Mouse (Mus musculus) liver, adult 2 months (tissue): ENCODE data around the gene Gpr153. TPM values are rescaled to one million over a fixed set of nuclear protein-coding genes. Genes with fewer than 3 reads are reported as not detected.

Experiments
- DNase-seq: peaks from one replicate; pipeline ENCODE4 v3.0.0-alpha.2; 2011; ENCODE audit warnings: low read depth, low spot score; ENCODE audit errors: extremely low read depth
- H3K27ac ChIP-seq: fragments of 200-500 bp; replicated peaks from 2 replicates; pipeline ENCODE4 v1.5.1; 2012; ENCODE audit warnings: low read depth, mild to moderate bottlenecking, control low read depth, inconsistent platforms, low read length; ENCODE audit not compliant: insufficient read depth
- H3K27me3 ChIP-seq: fragments of 200-500 bp; 2 replicates; pipeline ENCODE4 v1.6.1; 2012; ENCODE audit warnings: mild to moderate bottlenecking, moderate library complexity, low read length, inconsistent platforms; ENCODE audit not compliant: control insufficient read depth, insufficient read depth
- H3K36me3 ChIP-seq: fragments of 200-500 bp; 2 replicates; pipeline ENCODE4 v1.6.1; 2012; ENCODE audit warnings: low read length, inconsistent platforms; ENCODE audit not compliant: control insufficient read depth, insufficient read depth
- H3K4me1 ChIP-seq: fragments of 200-500 bp; 2 replicates; pipeline ENCODE4 v1.6.1; 2011; ENCODE audit warnings: low read length; ENCODE audit not compliant: control insufficient read depth, insufficient read depth
- H3K4me3 ChIP-seq: fragments of 200-500 bp; 2 replicates; pipeline ENCODE4 v1.5.1; 2011; ENCODE audit warnings: low read depth, mild to moderate bottlenecking, control low read depth, low read length, moderate library complexity; ENCODE audit not compliant: insufficient read depth
- H3K79me2 ChIP-seq: fragments of 200-500 bp; 2 replicates; pipeline ENCODE4 v1.6.1; 2012; ENCODE audit warnings: inconsistent platforms, mild to moderate bottlenecking, low read length, moderate library complexity; ENCODE audit not compliant: control insufficient read depth, insufficient read depth
- H3K9ac ChIP-seq: fragments of 200-500 bp; 2 replicates; pipeline ENCODE4 v1.6.1; 2012; ENCODE audit warnings: low read depth, mild to moderate bottlenecking, control low read depth, inconsistent platforms, low read length
- CTCF ChIP-seq: fragments of 200-500 bp; IDR thresholded peaks from 2 replicates; pipeline ENCODE4 v1.5.1; 2011; ENCODE audit warnings: low read depth, low read length, control low read depth
- POLR2A ChIP-seq: fragments of 200-500 bp; IDR thresholded peaks from 2 replicates; pipeline ENCODE4 v1.6.1; 2011; ENCODE audit warnings: low read length, control low read depth; ENCODE audit not compliant: insufficient read depth; ENCODE audit errors: extremely low read depth
- WGBS: fragments of 180-500 bp; shearing (Covaris S2); methylation state at CpG from one replicate; pipeline ENCODE4 v1.1.7; 2018; 5-methylcytosine and 5-hydroxymethylcytosine counted together
- polyA plus RNA-seq: library from polyadenylated mRNA; depleted of rRNA; stranded (reverse); fragments of >200 nt; gene quantifications from 2 replicates; pipeline ENCODE4 v1.2.3, GENCODE M21; 2012
- total RNA-seq: library from RNA; depleted of rRNA; stranded (reverse); fragments of >200 nt; gene quantifications from 2 replicates; pipeline ENCODE4 v1.2.3, GENCODE M21; 2014

Gpr153 gene
- total and polyA plus RNA-seq, 2 experiments: 0.46 to 1.1 TPM

- TF ChIP-seq POLR2A: no peak
- TF ChIP-seq CTCF: no peak
- no peak overlapping the region for H3K4me3 ChIP-seq
- H3K4me1 ChIP-seq: peaks cover 7% of the 10 kb centered on the region
- H3K79me2 ChIP-seq: no peaks in the 10 kb centered on the region
- H3K36me3 ChIP-seq: no peaks in the 10 kb centered on the region
- H3K27ac ChIP-seq: no peak overlapping the region
- no peak overlapping the region for H3K9ac ChIP-seq
- no peak for DNase-seq
- H3K27me3 ChIP-seq: no peaks in the 10 kb centered on the region
- WGBS: 77% methylated on average over 10 of the region's 10 CpGs
Observed at GRCm38 (mm10) chr4:152266236-152266895, 7.7 kb upstream of the Gpr153 start.

- H3K27ac ChIP-seq: no peak overlapping the region
- DNase-seq: no peak
- WGBS: 80% methylated on average over 13 of the region's 13 CpGs
Observed at GRCm38 (mm10) chr4:152267748-152268369, 6.2 kb upstream of the Gpr153 start.

GRCm38 (mm10) chr4:152269967-152270366 is 4.1 kb upstream of the Gpr153 start:
- no peaks in the 10 kb centered on the region for H3K79me2 ChIP-seq
- TF ChIP-seq POLR2A: no peak
- TF ChIP-seq CTCF: no peak
- WGBS: 94% methylated on average over 13 of the region's 13 CpGs

More at GRCm38 (mm10) chr4:152267748-152268369, 6.2 kb upstream of the Gpr153 start:
- TF ChIP-seq POLR2A (no peak), CTCF (no peak)
- no peak overlapping the region for H3K9ac ChIP-seq
- no peak overlapping the region for H3K4me3 ChIP-seq
- peaks cover 7% of the 10 kb centered on the region for H3K4me1 ChIP-seq
- no peaks in the 10 kb centered on the region for H3K27me3 ChIP-seq
- H3K36me3 ChIP-seq: no peaks in the 10 kb centered on the region
- no peaks in the 10 kb centered on the region for H3K79me2 ChIP-seq

GRCm38 (mm10) chr4:152270599-152270998 is 3.4 kb upstream of the Gpr153 start:
- no peaks in the 10 kb centered on the region for H3K27me3 ChIP-seq
- WGBS: 92% methylated on average over 9 of the region's 9 CpGs
- H3K4me1 ChIP-seq: no peaks in the 10 kb centered on the region
- H3K79me2 ChIP-seq: no peaks in the 10 kb centered on the region
- no peak for DNase-seq
- TF ChIP-seq POLR2A: no peak
- no peak for TF ChIP-seq CTCF
- no peak overlapping the region for H3K9ac ChIP-seq
- no peak overlapping the region for H3K4me3 ChIP-seq
- H3K36me3 ChIP-seq: no peaks in the 10 kb centered on the region
- no peak overlapping the region for H3K27ac ChIP-seq

More at GRCm38 (mm10) chr4:152269967-152270366, 4.1 kb upstream of the Gpr153 start:
- no peak for DNase-seq
- Histone ChIP-seq H3K4me1 (no peaks in the 10 kb centered on the region), H3K4me3 (no peak overlapping the region), H3K9ac (no peak overlapping the region), H3K27ac (no peak overlapping the region), H3K36me3 (no peaks in the 10 kb centered on the region), H3K27me3 (no peaks in the 10 kb centered on the region)

GRCm38 (mm10) chr4:152271334-152271733 is 2.7 kb upstream of the Gpr153 start:
- Histone ChIP-seq H3K79me2 (no peaks in the 10 kb centered on the region), H3K4me3 (no peak overlapping the region), H3K9ac (no peak overlapping the region), H3K27ac (no peak overlapping the region), H3K36me3 (no peaks in the 10 kb centered on the region), H3K27me3 (no peaks in the 10 kb centered on the region), H3K4me1 (no peaks in the 10 kb centered on the region)
- TF ChIP-seq CTCF: no peak
- no peak for TF ChIP-seq POLR2A
- WGBS: 96% methylated on average over 11 of the region's 11 CpGs
- DNase-seq: no peak

- H3K9ac ChIP-seq: no peak overlapping the region
- no peaks in the 10 kb centered on the region for H3K27me3 ChIP-seq
- DNase-seq: no peak
Observed at GRCm38 (mm10) chr4:152272006-152272405, 2.0 kb upstream of the Gpr153 start.

More at GRCm38 (mm10) chr4:152272006-152272405, 2.0 kb upstream of the Gpr153 start:
- Histone ChIP-seq H3K4me1 (no peaks in the 10 kb centered on the region), H3K4me3 (no peak overlapping the region), H3K36me3 (no peaks in the 10 kb centered on the region), H3K79me2 (no peaks in the 10 kb centered on the region), H3K27ac (no peak overlapping the region)
- TF ChIP-seq POLR2A: no peak
- no peak for TF ChIP-seq CTCF
- WGBS: 91% methylated on average over 7 of the region's 7 CpGs
